Mouse (Mus musculus) C2C12 (cell line): ENCODE data around the gene Apoa4.

ENCODE experiments used
- CTCF ChIP-seq: IDR thresholded peaks from one replicate; pipeline ENCODE4 v1.5.1; 2011; ENCODE audit not compliant: control insufficient read depth, insufficient read depth, insufficient read length
- MYOG ChIP-seq: IDR thresholded peaks from one replicate; pipeline ENCODE4 v1.6.1; 2011; ENCODE audit not compliant: control insufficient read depth, insufficient read length; ENCODE audit errors: extremely low read depth

DNA sequence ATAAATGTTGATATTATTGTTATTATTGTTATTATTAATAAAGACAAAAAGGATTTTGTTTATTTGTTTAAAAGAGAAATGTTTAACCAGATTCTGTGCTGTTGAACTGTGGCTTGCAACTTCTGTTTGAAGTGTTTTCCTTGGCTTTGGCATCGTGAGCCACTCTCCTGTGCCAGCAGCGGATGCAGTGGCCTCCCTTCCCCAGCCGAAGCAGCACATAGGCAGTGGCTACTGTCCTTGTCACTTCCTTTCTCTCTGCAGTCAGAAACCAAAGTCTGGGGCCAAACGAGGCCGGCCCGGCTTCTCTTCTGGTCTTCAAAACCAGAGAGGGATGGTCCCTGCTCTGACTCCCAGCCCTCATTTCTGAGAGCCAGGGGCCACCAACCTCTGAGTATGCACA is 17.4 kb upstream of the Apoa4 start:
- no peak for TF ChIP-seq CTCF
- TF ChIP-seq MYOG = no peak
